In genomic region chr8:67317371-67317770, GRCm38 (mm10) we compare ENCODE assay signal across 22 mouse cellular contexts.
"Had no signal": no experiment of that assay in that cellular context is flagged by ENCODE, and none has a peak within 500 bp of the region (broad histone marks: within the 10 kb centered on the region; RNA-seq: fewer than 3 reads in every experiment).

No protein-coding gene starts in this region.

- DNase-seq: heart, postnatal 10 days; heart, postnatal 14 days; heart, postnatal 36 days; heart, postnatal 4 days; kidney, adult 11 months; kidney, adult 18-20 months; kidney, adult 2 months; kidney, adult 8-10 months; kidney, adult 9 months; kidney, postnatal 10 days; kidney, postnatal 14 days; kidney, postnatal 25 days; kidney, postnatal 36 days; kidney, postnatal 4 days; layer of hippocampus, adult 9-11 months; layer of hippocampus, postnatal 36 days had no signal

- ATAC-seq: hindbrain, embryonic 16.5 days; hindbrain, postnatal 0 days; inflammation-experienced regulatory T-cells, adult 6 months; intestine, embryonic 15.5 days; intestine, embryonic 16.5 days; intestine, postnatal 0 days had no signal
